ENCODE assay signal across 19 mouse cellular contexts in the genomic region with DNA sequence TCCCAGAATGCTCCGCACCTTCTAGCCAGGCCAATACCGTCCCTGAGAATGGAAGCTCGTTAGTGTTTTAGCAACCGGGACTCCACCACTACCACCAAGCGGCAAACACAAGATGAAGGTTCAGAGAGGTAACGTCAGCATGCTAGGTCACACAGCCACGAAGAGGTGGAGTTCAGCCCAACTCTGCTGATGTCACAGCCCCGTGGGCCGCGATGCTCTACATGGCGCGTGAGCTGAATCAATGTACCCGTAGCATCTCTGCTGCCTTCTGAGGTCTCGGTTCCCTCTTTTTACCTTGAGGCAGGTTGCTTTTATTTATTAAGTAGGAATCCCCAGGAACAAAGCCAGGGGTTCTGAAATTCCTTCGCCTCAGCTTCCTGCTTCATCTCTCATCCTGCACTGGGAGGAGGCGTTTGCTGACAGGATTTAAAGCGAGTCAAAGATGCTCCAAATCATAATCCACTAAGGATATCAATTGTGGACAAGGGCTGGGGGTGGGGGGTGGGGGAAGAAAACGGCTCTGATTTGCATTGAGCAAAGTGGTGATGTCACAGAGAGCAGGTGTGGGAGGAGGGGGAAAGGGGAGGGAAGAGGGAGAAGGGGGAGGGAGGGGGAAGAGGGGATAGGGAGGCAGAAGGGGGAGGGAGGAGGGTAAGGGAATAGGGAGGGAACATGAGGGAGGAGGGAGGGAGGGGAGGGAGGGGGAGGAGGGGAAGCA. TPM values are rescaled to one million over a fixed set of nuclear protein-coding genes. Genes with fewer than 3 reads are reported as not detected.
A peak's percentile ranks its signal among the peaks of the same experiment; 100 is the strongest.
DNase-seq lines count a peak whose midpoint lies in the region; ATAC-seq and TF ChIP-seq lines count a peak whose summit lies in the region.
"Had no signal": no experiment of that assay in that cellular context is flagged by ENCODE, and none has a peak within 500 bp of the region (broad histone marks: within the 10 kb centered on the region; RNA-seq: fewer than 3 reads in every experiment).

No protein-coding gene starts in this region.

- ATAC-seq in hindbrain, embryonic 14.5 days (ENCODE audit: low FRiP score), result no peak
- no peak for ATAC-seq in hindbrain, embryonic 12.5 days (ENCODE audit: low FRiP score)
- peak; percentile 9; the same call in 1 of the 2 replicates for ATAC-seq in midbrain, embryonic 13.5 days
- ATAC-seq: intestine, embryonic 16.5 days; liver, postnatal 0 days had no signal

- no peak for TF ChIP-seq CTCF in testis, adult 2 months (IDR thresholded peaks at IDR 0.05; ENCODE audit: control insufficient read depth, insufficient read depth, insufficient replicate concordance, low read depth, low read length)

- H3K27ac ChIP-seq in hindbrain, embryonic 14.5 days, result peak overlapping the region; percentile 29; the same call in 1 of the 2 replicates
- H3K27ac ChIP-seq in hindbrain, embryonic 12.5 days, result no peak overlapping the region
- H3K27ac ChIP-seq in testis, adult 2 months (ENCODE audit: control insufficient read depth, insufficient read depth, low read depth, low read length), result peak overlapping the region; percentile 14; the same call in 1 of the 2 replicates
- peak overlapping the region; percentile 71 for H3K27ac ChIP-seq in midbrain, embryonic 13.5 days
- H3K27ac ChIP-seq: embryonic facial prominence, embryonic 12.5 days; heart, embryonic 15.5 days had no signal

- no peak overlapping the region for H3K9ac ChIP-seq in hindbrain, embryonic 14.5 days
- no peak overlapping the region for H3K9ac ChIP-seq in hindbrain, embryonic 12.5 days
- H3K9ac ChIP-seq in midbrain, embryonic 13.5 days (replicated peaks), result no peak overlapping the region
- H3K9ac ChIP-seq: embryonic facial prominence, embryonic 12.5 days; heart, embryonic 15.5 days; liver, postnatal 0 days had no signal

- H3K4me2 ChIP-seq in hindbrain, embryonic 14.5 days (replicated peaks), result 0 out of 2 replicates have a peak overlapping the region, but pooled peaks have one; percentile 10
- no peak overlapping the region for H3K4me2 ChIP-seq in hindbrain, embryonic 12.5 days (replicated peaks)
- no peak overlapping the region for H3K4me2 ChIP-seq in midbrain, embryonic 13.5 days (replicated peaks)
- H3K4me2 ChIP-seq: embryonic facial prominence, embryonic 12.5 days; heart, embryonic 15.5 days had no signal

- WGBS in hindbrain, embryonic 14.5 days, result 28% methylated on average over 18 of the region's 18 CpGs
- WGBS in hindbrain, embryonic 12.5 days, result 27% methylated on average over 18 of the region's 18 CpGs
- 24% methylated on average over 18 of the region's 18 CpGs for WGBS in midbrain, embryonic 13.5 days

- no peak overlapping the region for H3K4me3 ChIP-seq in hindbrain, embryonic 14.5 days (replicated peaks; ENCODE audit: low read length)
- no peak overlapping the region for H3K4me3 ChIP-seq in hindbrain, embryonic 12.5 days
- peak overlapping the region; percentile 82 for H3K4me3 ChIP-seq in testis, adult 2 months (ENCODE audit: control insufficient read depth, low read depth, low read length)
- H3K4me3 ChIP-seq in midbrain, embryonic 13.5 days (replicated peaks), result no peak overlapping the region
- H3K4me3 ChIP-seq: embryonic facial prominence, embryonic 12.5 days; heart, embryonic 15.5 days had no signal

- H3K36me3 ChIP-seq in hindbrain, embryonic 14.5 days (replicated peaks; ENCODE audit: control insufficient read depth, insufficient read depth), result no peaks in the 10 kb centered on the region
- no peaks in the 10 kb centered on the region for H3K36me3 ChIP-seq in hindbrain, embryonic 12.5 days
- no peaks in the 10 kb centered on the region for H3K36me3 ChIP-seq in testis, adult 2 months (ENCODE audit: control insufficient read depth, insufficient read depth, low read length)
- no peaks in the 10 kb centered on the region for H3K36me3 ChIP-seq in midbrain, embryonic 13.5 days
- H3K36me3 ChIP-seq: embryonic facial prominence, embryonic 12.5 days; heart, embryonic 15.5 days had no signal

- H3K9me3 ChIP-seq in hindbrain, embryonic 14.5 days (ENCODE audit: control insufficient read depth, low read length), result no peaks in the 10 kb centered on the region
- no peaks in the 10 kb centered on the region for H3K9me3 ChIP-seq in hindbrain, embryonic 12.5 days (replicated peaks)
- no peaks in the 10 kb centered on the region for H3K9me3 ChIP-seq in midbrain, embryonic 13.5 days
- H3K9me3 ChIP-seq: embryonic facial prominence, embryonic 12.5 days; heart, embryonic 15.5 days had no signal

- no peaks in the 10 kb centered on the region for H3K27me3 ChIP-seq in hindbrain, embryonic 14.5 days (ENCODE audit: control insufficient read depth, insufficient read depth, low read length)
- 0 out of 2 replicates have a peak, but pooled peaks cover 3% of the 10 kb centered on the region for H3K27me3 ChIP-seq in hindbrain, embryonic 12.5 days
- H3K27me3 ChIP-seq in testis, adult 2 months (ENCODE audit: control insufficient read depth, insufficient read depth, low read length), result no peaks in the 10 kb centered on the region; the same call in 1 of the 2 replicates
- H3K27me3 ChIP-seq in midbrain, embryonic 13.5 days, result no peaks in the 10 kb centered on the region

- no peak for TF ChIP-seq POLR2A in testis, adult 2 months (IDR thresholded peaks at IDR 0.05; ENCODE audit: control insufficient read depth, low read depth, low read length)

- peaks cover 31% of the 10 kb centered on the region for H3K4me1 ChIP-seq in hindbrain, embryonic 14.5 days (replicated peaks; ENCODE audit: control insufficient read depth, insufficient read depth, low read length)
- peaks cover 32% of the 10 kb centered on the region for H3K4me1 ChIP-seq in hindbrain, embryonic 12.5 days
- H3K4me1 ChIP-seq in testis, adult 2 months (ENCODE audit: control insufficient read depth, insufficient read depth, low read length), result peaks cover 6% of the 10 kb centered on the region; the same call in 1 of the 2 replicates
- peaks cover 42% of the 10 kb centered on the region for H3K4me1 ChIP-seq in midbrain, embryonic 13.5 days (replicated peaks)

- DNase-seq in hindbrain, embryonic 14.5 days (ENCODE audit: low spot score), result no peak
- no peak for DNase-seq in testis, postnatal 10 days (ENCODE audit: low spot score)
- DNase-seq in cerebellum, adult 8-10 months, result no peak
- no peak for DNase-seq in cerebellum, postnatal 14 days
- DNase-seq: adrenal gland, adult 2 months; cerebellum, adult 9-11 months; gastrocnemius, postnatal 36 days; heart, postnatal 4 days; liver, postnatal 0 days; lung, postnatal 10 days; right cerebral cortex, postnatal 4 days; thymus, postnatal 25 days had no signal

RNA-seq across cellular contexts. Expression of a gene that starts 51.2 kb away (rescaled TPM):
- polyA plus RNA-seq in hindbrain, embryonic 14.5 days (2014; fragmentation: Nextera tagmentation; extraction: Ambion mirVana), result 35.5 and 38.0 TPM in 2 replicates
- 16.0 and 16.4 TPM in 2 replicates for polyA plus RNA-seq in hindbrain, embryonic 12.5 days (2016; fragmentation: Nextera tagmentation; extraction: Ambion mirVana)
- polyA plus RNA-seq in testis, adult 2 months (2012; rRNA removed), result 6.9 and 7.8 TPM in 2 replicates
- 41.6 and 42.0 TPM in 2 replicates for polyA plus RNA-seq in midbrain, embryonic 13.5 days (2015; fragmentation: Nextera tagmentation; extraction: Ambion mirVana)
- polyA plus RNA-seq: liver, adult 2 months; liver, postnatal 0 days had no signal
